Mouse (Mus musculus): Measurements from ENCODE around the gene Btbd35f18.
"Not testable (repeated sequence)": the region's sequence is repeated elsewhere in the genome, so short reads cannot be mapped to it uniquely, and the experiment has no call there.

The Btbd35f18 gene

DNA sequence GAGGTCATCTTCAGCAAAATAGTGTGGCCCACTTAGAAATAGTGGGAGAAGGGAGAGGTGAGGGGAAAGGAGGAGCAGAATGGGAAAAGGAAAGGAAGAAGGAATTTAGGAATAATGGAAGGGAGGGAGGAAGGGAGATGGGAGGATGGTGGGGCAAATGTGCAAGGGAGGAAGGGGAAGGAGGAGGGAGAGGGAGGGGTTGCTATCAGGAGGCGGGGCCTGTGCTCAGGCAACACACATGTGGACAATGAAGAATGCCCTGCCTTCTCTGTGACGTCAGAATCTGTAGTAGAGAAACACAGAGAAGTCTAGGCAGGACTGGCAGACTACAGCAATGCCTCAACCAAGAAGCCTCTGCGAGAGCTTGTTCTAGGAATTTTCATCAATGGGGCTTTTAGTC, at the start of gene Btbd35f18:
TSS of gene Btbd35f18 (plus strand) at position 301 of the 400 bp plus-strand sequence.
- not testable (repeated sequence) for DNase-seq (ENCODE audit: low spot score)

All from testis, postnatal 14 days (tissue).